Mouse (Mus musculus) cerebellum, adult 2 months (tissue): ENCODE results near the gene Ctxn1. TPM values are rescaled to one million over a fixed set of nuclear protein-coding genes. Genes with fewer than 3 reads are reported as not detected.

Experiments
- DNase-seq, 2 experiments: peaks; one replicate each; pipeline ENCODE4 v3.0.0; 2021
- H3K27ac ChIP-seq: fragments of 200-500 bp; 2 replicates; pipeline ENCODE4 v1.5.1; 2012; ENCODE audit warnings: low read length, control low read depth, inconsistent platforms; ENCODE audit not compliant: insufficient read depth
- H3K27me3 ChIP-seq: fragments of 200-500 bp; 2 replicates; pipeline ENCODE4 v1.6.1; 2012; ENCODE audit warnings: inconsistent platforms, mild to moderate bottlenecking, low read length, moderate library complexity; ENCODE audit not compliant: control insufficient read depth, insufficient read depth
- H3K4me1 ChIP-seq: fragments of 200-500 bp; 2 replicates; pipeline ENCODE4 v1.6.1; 2011; ENCODE audit warnings: low read length; ENCODE audit not compliant: control insufficient read depth, insufficient read depth
- H3K4me3 ChIP-seq: fragments of 200-500 bp; replicated peaks from 2 replicates; pipeline ENCODE3; 2011; ENCODE audit warnings: mild to moderate bottlenecking, low read depth, low read length, control low read depth; ENCODE audit not compliant: insufficient read depth
- CTCF ChIP-seq: fragments of 200-500 bp; IDR thresholded peaks from 2 replicates; pipeline ENCODE4 v1.5.1; 2011; ENCODE audit warnings: low read depth, mild to moderate bottlenecking, control low read depth, low read length, moderate library complexity, borderline replicate concordance; ENCODE audit not compliant: insufficient read depth
- POLR2A ChIP-seq: fragments of 200-500 bp; IDR thresholded peaks from 2 replicates; pipeline ENCODE4 v1.6.1; 2011; ENCODE audit warnings: low read length, control low read depth, borderline replicate concordance; ENCODE audit not compliant: insufficient read depth
- WGBS: fragments of 180-500 bp; shearing (Covaris S2); methylation state at CpG from one replicate; pipeline ENCODE4 v1.1.7; 2018; 5-methylcytosine and 5-hydroxymethylcytosine counted together
- polyA plus RNA-seq: library from polyadenylated mRNA; depleted of rRNA; stranded (reverse); fragments of >200 nt; gene quantifications from 2 replicates; pipeline ENCODE4 v1.2.3, GENCODE M21; 2012

Gene Ctxn1
- polyA plus RNA-seq, 1 experiment, result 24.1 TPM

DNA sequence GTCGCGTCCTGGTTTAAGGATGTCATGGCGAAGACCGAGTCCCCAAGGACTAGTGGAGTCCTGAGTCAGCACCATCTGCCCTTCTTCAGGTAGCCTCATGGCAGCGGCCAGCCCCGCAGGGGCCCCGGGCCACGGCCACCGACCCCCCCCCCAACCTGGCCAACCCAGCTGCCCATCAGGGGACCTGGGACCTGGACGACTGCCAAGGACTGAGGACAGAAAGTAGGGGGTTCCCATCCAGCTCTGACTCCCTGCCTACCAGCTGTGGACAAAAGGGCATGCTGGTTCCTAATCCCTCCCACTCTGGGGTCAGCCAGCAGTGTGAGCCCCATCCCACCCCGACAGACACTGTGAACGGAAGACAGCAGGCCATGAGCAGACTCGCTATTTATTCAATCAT is 13.3 kb downstream of the Ctxn1 start:
- Histone ChIP-seq H3K4me3 (no peak overlapping the region), H3K27me3 (no peaks in the 10 kb centered on the region), H3K4me1 (peaks cover 4% of the 10 kb centered on the region; the same call in 1 of the 2 replicates), H3K27ac (no peak overlapping the region)
- WGBS, result 36% methylated on average over 13 of the region's 13 CpGs
- DNase-seq, result no peak
- TF ChIP-seq POLR2A (no peak), CTCF (no peak)

DNA sequence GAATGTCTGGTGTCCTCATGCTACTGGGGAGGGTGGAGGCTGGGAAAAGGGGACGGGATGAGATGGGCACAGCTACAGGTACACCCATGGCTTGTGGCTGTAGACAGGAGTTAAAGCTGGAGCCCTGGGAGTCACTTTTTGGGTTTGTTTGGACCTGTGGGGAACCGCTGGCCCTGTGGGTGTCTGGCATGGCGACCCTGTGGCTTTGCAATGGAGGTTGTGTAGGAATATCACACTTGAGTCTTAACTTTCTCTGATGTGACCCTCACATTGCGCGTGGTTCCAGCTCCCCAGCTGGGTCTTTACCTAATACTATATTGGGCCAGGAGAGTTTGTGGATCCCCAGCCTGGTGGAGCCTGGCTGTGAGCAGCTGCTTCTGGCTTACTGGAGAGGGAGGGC is 14.0 kb downstream of the Ctxn1 start:
- whole genome bisulfite sequencing, result 94% methylated on average over 5 of the region's 5 CpGs

GRCm38 (mm10) chr8:4239193-4239890 is 19.7 kb downstream of the Ctxn1 start:
- H3K27ac ChIP-seq, result peak overlapping the region; percentile 35; the same call in 1 of the 2 replicates

More for the DNA sequence above, 14.0 kb downstream of the Ctxn1 start:
- DNase-seq, result no peak
- Histone ChIP-seq H3K4me3 (no peak overlapping the region), H3K27ac (no peak overlapping the region), H3K27me3 (no peaks in the 10 kb centered on the region), H3K4me1 (no peaks in the 10 kb centered on the region; the same call in none of the 2 replicates)
- TF ChIP-seq POLR2A (no peak), CTCF (no peak)

DNA sequence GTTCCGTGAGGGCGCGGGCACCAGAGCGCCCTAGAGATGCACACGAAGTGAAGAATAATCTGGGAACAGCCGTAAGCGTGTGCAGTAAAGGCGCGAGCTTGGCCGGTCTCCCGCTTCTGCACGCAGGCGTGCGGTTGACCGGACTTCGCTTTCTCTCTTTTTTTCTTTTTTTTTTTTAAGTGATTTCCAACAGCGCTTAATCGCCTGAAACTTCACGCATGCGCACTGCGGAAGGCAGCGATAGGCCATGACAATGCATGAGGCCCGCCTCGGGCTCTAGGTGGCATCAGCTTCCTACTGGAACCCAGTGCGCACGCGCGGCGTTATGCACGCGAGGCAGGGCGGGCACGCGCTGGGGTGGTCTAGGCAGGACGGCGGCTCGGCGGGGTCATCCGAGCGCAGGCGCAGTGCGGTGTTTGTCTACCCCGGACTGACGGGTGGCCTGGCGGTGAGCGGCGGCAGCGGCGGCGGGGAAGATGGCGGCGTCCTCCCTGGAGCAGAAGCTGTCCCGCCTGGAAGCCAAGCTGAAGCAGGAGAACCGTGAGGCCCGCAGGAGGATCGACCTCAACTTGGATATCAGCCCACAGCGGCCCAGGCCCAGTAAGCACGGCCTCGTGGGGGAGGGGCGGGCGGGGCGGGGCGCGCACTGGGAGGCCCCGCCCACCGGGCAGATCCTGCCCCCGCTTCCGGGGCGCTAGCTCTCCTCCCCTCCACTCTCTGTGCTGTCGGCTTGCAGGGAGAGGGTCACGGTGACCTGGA is 20.5 kb downstream of the Ctxn1 start, which contains the start of the genes Map2k7 and Gm49320:
TSS of gene Map2k7 (plus strand) at position 307 of the 759 bp plus-strand sequence.
TSS of gene Gm49320 (plus strand) at position 432 of the 759 bp plus-strand sequence.
- Histone ChIP-seq H3K27ac (peak within 1 kb of the TSS; percentile 82), H3K4me1 (peaks cover 5% of the 10 kb centered on the region), H3K4me3 (peak within 1 kb of the TSS; percentile 83), H3K27me3 (no peaks in the 10 kb centered on the region)
- under 1% methylated on average over 71 of the region's 71 CpGs for WGBS
- TF ChIP-seq POLR2A (peak; percentile 61), CTCF (peak; percentile 60)
- peak; percentile 100 for DNase-seq

More at GRCm38 (mm10) chr8:4239193-4239890, 19.7 kb downstream of the Ctxn1 start:
- no peak for DNase-seq
- no peak for TF ChIP-seq CTCF
- TF ChIP-seq POLR2A, result no peak
- Histone ChIP-seq H3K27me3 (no peaks in the 10 kb centered on the region), H3K4me1 (peaks cover 5% of the 10 kb centered on the region), H3K4me3 (peak overlapping the region; percentile 83)
- 8% methylated on average over 19 of the region's 19 CpGs for WGBS

GRCm38 (mm10) chr8:4237814-4238433 is 21.1 kb downstream of the Ctxn1 start:
- TF ChIP-seq POLR2A (no peak), CTCF (no peak)
- 16% methylated on average over 15 of the region's 15 CpGs for WGBS
- no peaks in the 10 kb centered on the region for H3K27me3 ChIP-seq
- DNase-seq, result no peak
- H3K27ac ChIP-seq, result peak overlapping the region; percentile 82
- peaks cover 5% of the 10 kb centered on the region for H3K4me1 ChIP-seq
- peak overlapping the region; percentile 83 for H3K4me3 ChIP-seq

GRCm38 (mm10) chr8:4230612-4231351 is 28.3 kb downstream of the Ctxn1 start:
- TF ChIP-seq CTCF (no peak), POLR2A (no peak)
- no peak overlapping the region for H3K4me3 ChIP-seq
- H3K27ac ChIP-seq, result no peak overlapping the region
- H3K4me1 ChIP-seq, result no peaks in the 10 kb centered on the region
- WGBS, result 59% methylated on average over 10 of the region's 10 CpGs
- no peaks in the 10 kb centered on the region; the same call in 1 of the 2 replicates for H3K27me3 ChIP-seq
- no peak for DNase-seq

DNA sequence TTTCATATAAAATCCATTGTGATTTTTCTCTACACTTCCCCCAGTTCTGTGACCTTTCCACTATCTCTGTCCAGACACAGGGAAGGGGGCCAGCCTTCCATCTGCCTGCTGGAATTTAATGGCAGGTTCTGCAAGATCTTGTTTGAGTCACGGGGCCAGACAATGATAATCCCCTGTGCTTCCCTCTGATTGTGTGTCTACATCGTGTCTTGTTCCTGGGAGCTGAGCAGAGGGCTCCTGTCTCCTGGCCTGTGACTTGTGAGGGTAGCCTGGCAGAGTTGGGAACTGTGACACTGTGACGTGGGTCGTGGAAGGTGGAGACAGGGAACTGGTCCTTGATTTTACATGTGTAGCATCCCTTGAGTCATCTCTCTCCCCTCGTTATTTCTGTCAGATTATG is 29.3 kb downstream of the Ctxn1 start:
- Histone ChIP-seq H3K27ac (no peak overlapping the region), H3K4me3 (no peak overlapping the region)

More for the DNA sequence above, 29.3 kb downstream of the Ctxn1 start:
- no peak for DNase-seq
- Histone ChIP-seq H3K4me1 (no peaks in the 10 kb centered on the region), H3K27me3 (no peaks in the 10 kb centered on the region; the same call in 1 of the 2 replicates)
- 72% methylated on average over 5 of the region's 5 CpGs for WGBS
- TF ChIP-seq CTCF, result no peak
- TF ChIP-seq POLR2A, result no peak
